Mouse (Mus musculus) embryonic facial prominence, embryonic 10.5 days (tissue): ENCODE results near the gene Rhox9. TPM values are rescaled to one million over a fixed set of nuclear protein-coding genes. Genes with fewer than 3 reads are reported as not detected.
"Not testable (repeated sequence)": the region's sequence is repeated elsewhere in the genome, so short reads cannot be mapped to it uniquely, and the experiment has no call there.

Experiments
- DNase-seq: peaks from one replicate; pipeline ENCODE4 v3.0.0-alpha.2; 2017; ENCODE audit warnings: low spot score
- H3K27ac ChIP-seq: fragments of 300-500 bp; sonication (generic); replicated peaks from 2 replicates; pipeline ENCODE4 v1.5.1; 2016; ENCODE audit warnings: mild to moderate bottlenecking
- H3K27me3 ChIP-seq: fragments of 300-500 bp; sonication (generic); replicated peaks from 2 replicates; pipeline ENCODE4 v1.6.1; 2016; ENCODE audit warnings: low read depth, mild to moderate bottlenecking; ENCODE audit not compliant: poor library complexity, severe bottlenecking
- H3K36me3 ChIP-seq: fragments of 300-500 bp; sonication (generic); replicated peaks from 2 replicates; pipeline ENCODE4 v1.6.1; 2016; ENCODE audit warnings: mild to moderate bottlenecking, moderate library complexity
- H3K4me1 ChIP-seq: fragments of 300-500 bp; sonication (generic); 2 replicates; pipeline ENCODE4 v1.6.1; 2016
- H3K4me3 ChIP-seq: fragments of 300-500 bp; sonication (generic); 2 replicates; pipeline ENCODE4 v1.5.1; 2016; ENCODE audit warnings: mild to moderate bottlenecking, moderate library complexity
- H3K9me3 ChIP-seq: fragments of 300-500 bp; sonication (generic); 2 replicates; pipeline ENCODE4 v1.6.1; 2016; ENCODE audit warnings: mild to moderate bottlenecking
- WGBS: fragments of 180-500 bp; shearing (Covaris S2); methylation state at CpG from one replicate; pipeline ENCODE4 v1.1.7; 2016; 5-methylcytosine and 5-hydroxymethylcytosine counted together
- polyA plus RNA-seq: library from polyadenylated mRNA; unstranded; fragments of >200 nt; fragmentation: Nextera tagmentation; extraction: Ambion mirVana; gene quantifications from 2 replicates; pipeline ENCODE4 v1.2.1, GENCODE M21; 2016

Rhox9 gene
- polyA plus RNA-seq = not detected in 2 replicates

- DNase-seq, H3K9me3 ChIP-seq, H3K4me1 ChIP-seq, H3K4me3 ChIP-seq, H3K36me3 ChIP-seq, H3K27me3 ChIP-seq, H3K27ac ChIP-seq: not testable (repeated sequence)
- 92% methylated on average over 10 of the region's 18 CpGs for WGBS
Observed at GRCm38 (mm10) chrX:37901670-37902069, at the start of gene Rhox9. Gene Rhox9, minus strand, starts transcription at chrX:37901770.

GRCm38 (mm10) chrX:37916311-37916710 lies 14.7 kb upstream of the Rhox9 start:
- Histone ChIP-seq H3K27me3 (no peaks in the 10 kb centered on the region), H3K36me3 (no peaks in the 10 kb centered on the region), H3K4me1 (no peaks in the 10 kb centered on the region), H3K27ac (no peak overlapping the region), H3K4me3 (no peak overlapping the region), H3K9me3 (no peaks in the 10 kb centered on the region)
- DNase-seq = no peak
- WGBS = 74% methylated on average over 4 of the region's 4 CpGs

- Histone ChIP-seq H3K36me3 (no peaks in the 10 kb centered on the region), H3K4me3 (no peak overlapping the region), H3K27me3 (no peaks in the 10 kb centered on the region), H3K4me1 (no peaks in the 10 kb centered on the region), H3K27ac (no peak overlapping the region), H3K9me3 (no peaks in the 10 kb centered on the region)
- DNase-seq = peak; percentile 20
- 55% methylated on average over 7 of the region's 7 CpGs for WGBS
Observed at GRCm38 (mm10) chrX:37908581-37908980, 7.0 kb upstream of the Rhox9 start.

- H3K27me3 ChIP-seq = no peaks in the 10 kb centered on the region
- no peaks in the 10 kb centered on the region for H3K4me1 ChIP-seq
- H3K4me3 ChIP-seq = no peak overlapping the region
- DNase-seq = peak; percentile 8
- H3K9me3 ChIP-seq = no peaks in the 10 kb centered on the region
- H3K36me3 ChIP-seq = no peaks in the 10 kb centered on the region
- WGBS = 73% methylated on average over 5 of the region's 5 CpGs
- H3K27ac ChIP-seq = no peak overlapping the region
Observed at GRCm38 (mm10) chrX:37903727-37904126, 2.2 kb upstream of the Rhox9 start.

- not testable (repeated sequence) for H3K4me3 ChIP-seq, H3K27ac ChIP-seq, H3K27me3 ChIP-seq, H3K4me1 ChIP-seq, H3K36me3 ChIP-seq, DNase-seq, H3K9me3 ChIP-seq
- 79% methylated on average over 9 of the region's 9 CpGs for WGBS
Observed at GRCm38 (mm10) chrX:37897132-37897531, 4.4 kb downstream of the Rhox9 start, which contains the start of gene Rhox7b. Gene Rhox7b, minus strand, starts transcription at chrX:37897232.

- H3K27me3 ChIP-seq = no peaks in the 10 kb centered on the region
- no peaks in the 10 kb centered on the region for H3K36me3 ChIP-seq
- no peaks in the 10 kb centered on the region for H3K9me3 ChIP-seq
- no peak for DNase-seq
- 77% methylated on average over 4 of the region's 4 CpGs for WGBS
- H3K4me3 ChIP-seq = no peak within 1 kb of the TSS
- H3K27ac ChIP-seq = no peak within 1 kb of the TSS
- no peaks in the 10 kb centered on the region for H3K4me1 ChIP-seq
Observed at GRCm38 (mm10) chrX:37878844-37879243, 22.7 kb downstream of the Rhox9 start, which contains the start of gene Rhox8. Gene Rhox8, minus strand, starts transcription at chrX:37878944.

GRCm38 (mm10) chrX:37871641-37872040 lies 29.9 kb downstream of the Rhox9 start:
- no peaks in the 10 kb centered on the region for H3K4me1 ChIP-seq
- no peak overlapping the region for H3K4me3 ChIP-seq
- no peak for DNase-seq
- no peak overlapping the region for H3K27ac ChIP-seq
- WGBS = 96% methylated on average over 2 of the region's 2 CpGs
- no peaks in the 10 kb centered on the region for H3K9me3 ChIP-seq
- no peaks in the 10 kb centered on the region for H3K36me3 ChIP-seq
- H3K27me3 ChIP-seq = no peaks in the 10 kb centered on the region

Other genes starting within 250 kb of the Rhox9 start
- not detected in 2 replicates for gene Rhox3h, start 233.0 kb downstream of the Rhox9 start, polyA plus RNA-seq
- not detected in 2 replicates for gene Rhox2h, start 228.5 kb downstream of the Rhox9 start, polyA plus RNA-seq
- 1.8 and 1.9 TPM in 2 replicates for gene Rhox5, start 96.9 kb downstream of the Rhox9 start, polyA plus RNA-seq
- gene Rhox6, start 74.9 kb downstream of the Rhox9 start, polyA plus RNA-seq = not detected in 2 replicates
- gene Rhox7a, start 70.1 kb downstream of the Rhox9 start, polyA plus RNA-seq = not detected in 2 replicates
- not detected in 2 replicates for gene Rhox8, start 22.8 kb downstream of the Rhox9 start, polyA plus RNA-seq
- not detected in 2 replicates for gene Rhox7b, start 4.5 kb downstream of the Rhox9 start, polyA plus RNA-seq
- gene Btg1-ps1, start 117.0 kb upstream of the Rhox9 start, polyA plus RNA-seq = not detected in 2 replicates
- not detected in 2 replicates for gene Btg1-ps2, start 141.3 kb upstream of the Rhox9 start, polyA plus RNA-seq
- not detected in 2 replicates for gene Rhox10, start 164.7 kb upstream of the Rhox9 start, polyA plus RNA-seq
- gene Rhox11, start 183.4 kb upstream of the Rhox9 start, polyA plus RNA-seq = not detected in 2 replicates
- gene Rhox12, start 209.1 kb upstream of the Rhox9 start, polyA plus RNA-seq = not detected in 2 replicates
- gene Rhox13, start 219.4 kb upstream of the Rhox9 start, polyA plus RNA-seq = not detected in 2 replicates